Mouse (Mus musculus) urinary bladder, postnatal 4 days (tissue): ENCODE measurements around the gene Gm3072.
A peak's percentile ranks its signal among the peaks of the same experiment; 100 is the strongest.
"Not testable (repeated sequence)": the region's sequence is repeated elsewhere in the genome, so short reads cannot be mapped to it uniquely, and the experiment has no call there.

ENCODE experiments used
- DNase-seq, 2 experiments: peaks; one replicate each; pipeline ENCODE4 v3.0.0; 2021 to 2022; ENCODE audit warnings: low spot score in 2 of 2

Gm3072 gene

GRCm38 (mm10) chr14:41624512-41624911 is at the start of gene Gm3072:
Gm3072 (minus strand) TSS chr14:41624612.
- DNase-seq: not testable (repeated sequence)

GRCm38 (mm10) chr14:41648176-41648575 is 23.8 kb upstream of the Gm3072 start:
- DNase-seq: not testable (repeated sequence)

GRCm38 (mm10) chr14:41646387-41646786 is 22.0 kb upstream of the Gm3072 start, which contains the start of gene Gm3676:
Gm3676 (minus strand) TSS chr14:41646487.
- DNase-seq: not testable (repeated sequence)

- peak in 1 of 2 experiments; percentile 58 for DNase-seq
Measured at GRCm38 (mm10) chr14:41630144-41630543, 5.7 kb upstream of the Gm3072 start.

- DNase-seq: peak in 1 of 2 experiments; percentile 58
Measured at GRCm38 (mm10) chr14:41622535-41622934, 1.9 kb downstream of the Gm3072 start.

GRCm38 (mm10) chr14:41610690-41611089 is 13.7 kb downstream of the Gm3072 start:
- peak in 1 of 2 experiments; percentile 18 for DNase-seq

GRCm38 (mm10) chr14:41600935-41601334 is 23.5 kb downstream of the Gm3072 start:
- DNase-seq: peak in 1 of 2 experiments; percentile 59

GRCm38 (mm10) chr14:41586346-41586745 is 38.1 kb downstream of the Gm3072 start:
- DNase-seq: not testable (repeated sequence)

- DNase-seq: not testable (repeated sequence)
Measured at GRCm38 (mm10) chr14:41572911-41573310, 51.5 kb downstream of the Gm3072 start, which contains the start of gene 1700049E17Rik2. 1700049E17Rik2 (plus strand) TSS chr14:41573211.
